Mouse (Mus musculus): ENCODE results near the gene Ttc33. TPM values are rescaled to one million over a fixed set of nuclear protein-coding genes. Genes with fewer than 3 reads are reported as not detected.

The Ttc33 gene
- total and polyA plus RNA-seq, 3 experiments = 21.0 to 26.2 TPM; not detected in 1

GRCm38 (mm10) chr15:5262874-5263504, 77.7 kb downstream of the Ttc33 start:
- Histone ChIP-seq H3K9me3 (replicated peaks; ENCODE audit: insufficient read depth, low read length) (no peaks in the 10 kb centered on the region), H3K27ac (ENCODE audit: control insufficient read depth, low read depth, low read length) (no peak overlapping the region), H3K79me2 (ENCODE audit: control insufficient read depth, insufficient read depth, low read length, poor library complexity) (no peaks in the 10 kb centered on the region), H3K9ac (ENCODE audit: control insufficient read depth, low read depth, low read length, poor library complexity, severe bottlenecking) (no peak overlapping the region), H3K36me3 (ENCODE audit: control insufficient read depth in 1 of 2, insufficient read depth in 2 of 2, low read length in 2 of 2) (no peaks in the 10 kb centered on the region), H3K4me1 (ENCODE audit: control insufficient read depth in 1 of 2, insufficient read depth in 2 of 2, low read length in 2 of 2) (no peaks in the 10 kb centered on the region), H3K4me3 (ENCODE audit: control insufficient read depth in 1 of 2, insufficient read depth in 1 of 2, low read depth in 2 of 2, low read length in 2 of 2) (no peak overlapping the region), H3K27me3 (ENCODE audit: control insufficient read depth in 1 of 2, insufficient read depth in 2 of 2, low read length in 2 of 2) (no peaks in the 10 kb centered on the region; a peak in 1 of 4 replicates)
- TF ChIP-seq TBP (IDR thresholded peaks at IDR 0.05; ENCODE audit: low read depth, low read length) (no peak), POLR2AphosphoS2 (IDR thresholded peaks at IDR 0.05; ENCODE audit: low read length) (no peak), SIN3A (IDR thresholded peaks at IDR 0.05; ENCODE audit: low read length) (no peak), ZKSCAN1 (IDR thresholded peaks at IDR 0.05; ENCODE audit: low read depth, low read length) (no peak), MXI1 (IDR thresholded peaks at IDR 0.05; ENCODE audit: low read depth, low read length) (no peak), UBTF (IDR thresholded peaks at IDR 0.05; ENCODE audit: borderline replicate concordance, insufficient read depth, low read depth, low read length) (no peak), NRF1 (IDR thresholded peaks at IDR 0.05; ENCODE audit: insufficient read depth, low read depth, low read length, poor library complexity, severe bottlenecking) (no peak), POLR2AphosphoS5 (IDR thresholded peaks at IDR 0.05; ENCODE audit: borderline replicate concordance, low read depth, low read length) (no peak), ETS1 (IDR thresholded peaks at IDR 0.05; ENCODE audit: low read depth, low read length) (no peak), HCFC1 (IDR thresholded peaks at IDR 0.05; ENCODE audit: low read depth, low read length) (no peak)
- DNase-seq (ENCODE audit: low read depth, low spot score) = no peak

GRCm38 (mm10) chr15:5266095-5266494, 80.8 kb downstream of the Ttc33 start:
- Histone ChIP-seq H3K27me3 (ENCODE audit: control insufficient read depth in 1 of 2, insufficient read depth in 2 of 2, low read length in 2 of 2) (no peaks in the 10 kb centered on the region; a peak in 1 of 4 replicates), H3K9me3 (replicated peaks; ENCODE audit: insufficient read depth, low read length) (no peaks in the 10 kb centered on the region), H3K4me1 (ENCODE audit: control insufficient read depth in 1 of 2, insufficient read depth in 2 of 2, low read length in 2 of 2) (no peaks in the 10 kb centered on the region), H3K36me3 (ENCODE audit: control insufficient read depth in 1 of 2, insufficient read depth in 2 of 2, low read length in 2 of 2) (no peaks in the 10 kb centered on the region), H3K79me2 (ENCODE audit: control insufficient read depth, insufficient read depth, low read length, poor library complexity) (no peaks in the 10 kb centered on the region), H3K9ac (ENCODE audit: control insufficient read depth, low read depth, low read length, poor library complexity, severe bottlenecking) (no peak overlapping the region), H3K27ac (ENCODE audit: control insufficient read depth, low read depth, low read length) (no peak overlapping the region), H3K4me3 (ENCODE audit: control insufficient read depth in 1 of 2, insufficient read depth in 1 of 2, low read depth in 2 of 2, low read length in 2 of 2) (no peak overlapping the region)
- no peak for TF ChIP-seq ZMIZ1 (IDR thresholded peaks at IDR 0.05; ENCODE audit: low read depth, low read length)
- TF ChIP-seq POLR2A (IDR thresholded peaks at IDR 0.05; ENCODE audit: control insufficient read depth in 1 of 2, insufficient read depth in 1 of 2, low read depth in 1 of 2, low read length in 2 of 2, poor library complexity in 1 of 2) = no peak
- TF ChIP-seq POLR2AphosphoS5 (IDR thresholded peaks at IDR 0.05; ENCODE audit: borderline replicate concordance, low read depth, low read length) = no peak
- no peak for TF ChIP-seq USF1 (IDR thresholded peaks at IDR 0.05; ENCODE audit: low read depth, low read length)
- no peak for TF ChIP-seq USF2 (IDR thresholded peaks at IDR 0.05; ENCODE audit: borderline replicate concordance in 1 of 2, insufficient read depth in 1 of 2, low read depth in 1 of 2, low read length in 2 of 2)
- no peak for DNase-seq (ENCODE audit: low read depth, low spot score)

Other genes starting within 250 kb of the Ttc33 start
- gene C7, start 121.8 kb upstream of the Ttc33 start, total RNA-seq (2012; rRNA removed) = not detected in 2 replicates
- gene C7, start 121.8 kb upstream of the Ttc33 start, polyA plus RNA-seq (2012; ENCODE audit: insufficient read depth in 1 of 2, insufficient read length in 2 of 2, low read depth in 1 of 2, low replicate concordance in 2 of 2, missing spikeins in 1 of 2) = not detected
- gene Card6, start 77.0 kb upstream of the Ttc33 start, total RNA-seq (2012; rRNA removed) = 0.08 and 0.26 TPM in 2 replicates
- under 1 TPM in 1 of 2 experiments, not detected in 1; 0.13 TPM for gene Card6, start 77.0 kb upstream of the Ttc33 start, polyA plus RNA-seq (2012; ENCODE audit: insufficient read depth in 1 of 2, insufficient read length in 2 of 2, low read depth in 1 of 2, low replicate concordance in 2 of 2, missing spikeins in 1 of 2)
- gene Rpl37, start 68.9 kb upstream of the Ttc33 start, total RNA-seq (2012; rRNA removed) = 1,625 and 1,669 TPM in 2 replicates
- 1,000 to 10,000 TPM in 1 of 2 experiments, 100 to 1,000 TPM in 1; 923 to 1,012 TPM for gene Rpl37, start 68.9 kb upstream of the Ttc33 start, polyA plus RNA-seq (2012; ENCODE audit: insufficient read depth in 1 of 2, insufficient read length in 2 of 2, low read depth in 1 of 2, low replicate concordance in 2 of 2, missing spikeins in 1 of 2)
- gene Prkaa1, start 41.7 kb upstream of the Ttc33 start, total RNA-seq (2012; rRNA removed) = 18.3 and 20.0 TPM in 2 replicates
- gene Prkaa1, start 41.7 kb upstream of the Ttc33 start, polyA plus RNA-seq (2012; ENCODE audit: insufficient read depth in 1 of 2, insufficient read length in 2 of 2, low read depth in 1 of 2, low replicate concordance in 2 of 2, missing spikeins in 1 of 2) = 10 to 100 TPM in 1 of 2 experiments, not detected in 1; 23.0 TPM
- gene Ptger4, start 58.7 kb downstream of the Ttc33 start, total RNA-seq (2012; rRNA removed) = 3.5 and 3.7 TPM in 2 replicates
- 1 to 10 TPM in 1 of 2 experiments, not detected in 1; 5.7 TPM for gene Ptger4, start 58.7 kb downstream of the Ttc33 start, polyA plus RNA-seq (2012; ENCODE audit: insufficient read depth in 1 of 2, insufficient read length in 2 of 2, low read depth in 1 of 2, low replicate concordance in 2 of 2, missing spikeins in 1 of 2)